In the genomic region with DNA sequence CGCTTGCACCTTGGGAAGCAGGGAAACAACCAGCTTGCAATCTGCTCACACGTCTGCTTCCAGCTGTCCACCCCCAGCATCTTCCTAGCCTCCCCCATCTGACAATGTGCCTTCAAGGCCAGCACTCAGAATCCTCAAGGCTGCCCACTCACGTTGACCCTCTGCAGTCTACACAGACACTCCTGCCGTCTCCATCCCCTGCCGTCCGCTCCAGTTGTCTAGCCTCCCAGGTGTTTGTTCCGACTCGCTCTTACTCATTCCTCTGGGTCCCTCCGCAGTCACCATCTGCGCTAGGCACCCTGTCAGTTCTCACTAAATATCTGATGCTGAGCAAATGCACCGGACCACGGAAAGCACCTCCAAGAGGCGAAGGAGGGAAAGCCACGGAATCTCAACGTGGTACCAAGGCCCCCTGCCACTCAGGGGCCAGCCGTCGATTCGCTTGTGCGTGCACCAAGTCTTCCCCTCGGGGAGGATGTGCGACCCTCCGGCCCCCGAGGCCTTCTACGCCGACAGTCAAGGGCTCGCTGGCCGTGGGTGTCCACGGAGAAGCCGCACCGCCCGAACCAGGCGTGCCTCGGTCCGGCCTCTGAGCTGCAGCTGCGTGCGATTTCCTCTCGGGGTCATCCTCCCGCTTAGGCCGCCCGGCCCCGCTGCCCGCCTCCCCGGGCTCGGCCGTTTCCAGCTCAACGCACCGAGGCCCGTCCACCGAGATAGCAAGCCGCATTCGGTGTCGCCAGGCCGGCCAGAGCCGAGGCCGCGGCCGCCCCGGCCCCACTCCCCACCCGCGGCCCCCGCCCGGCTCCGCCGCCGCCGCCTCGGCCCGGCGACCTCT, we compare ENCODE assay signal across 8 mouse cellular contexts. TPM values are rescaled to one million over a fixed set of nuclear protein-coding genes. Genes with fewer than 3 reads are reported as not detected.
A peak's percentile ranks its signal among the peaks of the same experiment; 100 is the strongest.
DNase-seq lines count a peak whose midpoint lies in the region; ATAC-seq and TF ChIP-seq lines count a peak whose summit lies in the region.

No protein-coding gene starts in this region.

- peak; percentile 47 for ATAC-seq in Patski
- peak; percentile 62 for ATAC-seq in hindbrain, embryonic 15.5 days (ENCODE audit: low FRiP score, low read depth)

- CTCF ChIA-PET in Patski (lab: Charles Lee), result interaction anchor here (1.0 to 1.4 kb wide), 2 partner anchors 10 to 67 kb away, joined by 3 to 4 read pairs; no protein-coding TSS in a partner anchor

- no peaks in the 10 kb centered on the region for H3K9me3 ChIP-seq in hindbrain, embryonic 15.5 days

- POLR2A ChIA-PET in Patski (lab: Charles Lee), result interaction anchor here (0.6 to 2.2 kb wide), 8 partner anchors 11 to 147 kb away, joined by 3 to 5 read pairs (median 3); no protein-coding TSS in a partner anchor

- peak overlapping the region; percentile 68 for H3K4me3 ChIP-seq in hindbrain, embryonic 15.5 days

- H3K9ac ChIP-seq in hindbrain, embryonic 15.5 days, result peak overlapping the region; percentile 90

- H3K4me2 ChIP-seq in hindbrain, embryonic 15.5 days, result peak overlapping the region; percentile 66

- TF ChIP-seq CTCF in Patski (IDR thresholded peaks at IDR 0.05), result peak; percentile 51

- under 1% methylated on average over 57 of the region's 69 CpGs for WGBS in hindbrain, embryonic 15.5 days

- in situ Hi-C loops in Patski (cut with MboI; ENCODE audit: low pct_unique_long_range_greater_than_20kb), result loop anchor here (5.0 to 25.0 kb wide), 3 partner anchors 53 to 301 kb away; a partner anchor contains a TSS

- H3K27ac ChIP-seq in hindbrain, embryonic 15.5 days (replicated peaks), result peak overlapping the region; percentile 97

- H3K27me3 ChIP-seq in Patski, result no peaks in the 10 kb centered on the region
- H3K27me3 ChIP-seq in hindbrain, embryonic 15.5 days, result no peaks in the 10 kb centered on the region

- H3K36me3 ChIP-seq in hindbrain, embryonic 15.5 days, result no peaks in the 10 kb centered on the region

- DNase-seq in Patski (ENCODE audit: low read depth, low spot score), result no peak
- peak; percentile 26 to 68 for DNase-seq in cerebellum, postnatal 4 days (ENCODE audit: low spot score in 2 of 2)
- peak; percentile 53 for DNase-seq in gastrocnemius, adult 18-20 months (ENCODE audit: low spot score)
- peak; percentile 69 to 70 for DNase-seq in layer of hippocampus, postnatal 36 days
- DNase-seq in lung, postnatal 14 days, result peak; percentile 60
- peak; percentile 67 for DNase-seq in ovary, postnatal 36 days (ENCODE audit: low spot score)
- peak; percentile 25 to 47 for DNase-seq in thymus, postnatal 10 days (ENCODE audit: low spot score in 2 of 2)

- peaks cover 32% of the 10 kb centered on the region for H3K4me1 ChIP-seq in hindbrain, embryonic 15.5 days (replicated peaks)

RNA-seq across cellular contexts. Expression of a gene that starts 0.7 kb away (rescaled TPM):
- 25.6 TPM for polyA plus RNA-seq in Patski (2021)
- total RNA-seq in gastrocnemius, adult 18-20 months (2021), result 10 to 100 TPM; 12.5 to 13.1 TPM
- polyA plus RNA-seq in hindbrain, embryonic 15.5 days (2015; fragmentation: Nextera tagmentation; extraction: Ambion mirVana), result 16.7 and 17.7 TPM in 2 replicates
- total RNA-seq in layer of hippocampus, postnatal 36 days (2021), result 10 to 100 TPM; 18.3 to 22.2 TPM
